Mouse (Mus musculus) limb, embryonic 10.5 days (tissue): ENCODE measurements around the gene Guca2b. TPM values are rescaled to one million over a fixed set of nuclear protein-coding genes. Genes with fewer than 3 reads are reported as not detected.
A peak's percentile ranks its signal among the peaks of the same experiment; 100 is the strongest.
"Not testable (repeated sequence)": the region's sequence is repeated elsewhere in the genome, so short reads cannot be mapped to it uniquely, and the experiment has no call there.

ENCODE experiments used
- DNase-seq: peaks from one replicate; pipeline ENCODE4 v3.0.0-alpha.2; 2017; ENCODE audit warnings: low spot score
- H3K27ac ChIP-seq: fragments of 300-500 bp; sonication (generic); 2 replicates; pipeline ENCODE4 v1.5.1; 2016; ENCODE audit warnings: mild to moderate bottlenecking
- H3K27me3 ChIP-seq: fragments of 300-500 bp; sonication (generic); 2 replicates; pipeline ENCODE4 v1.6.1; 2016; ENCODE audit warnings: low read depth, mild to moderate bottlenecking; ENCODE audit not compliant: poor library complexity, severe bottlenecking
- H3K36me3 ChIP-seq: fragments of 300-500 bp; sonication (generic); 2 replicates; pipeline ENCODE4 v1.6.1; 2016; ENCODE audit warnings: mild to moderate bottlenecking, moderate library complexity
- H3K4me1 ChIP-seq: fragments of 300-500 bp; sonication (generic); 2 replicates; pipeline ENCODE4 v1.6.1; 2016
- H3K4me3 ChIP-seq: fragments of 300-500 bp; sonication (generic); 2 replicates; pipeline ENCODE4 v1.5.1; 2016; ENCODE audit warnings: mild to moderate bottlenecking, moderate library complexity
- H3K9me3 ChIP-seq: fragments of 300-500 bp; sonication (generic); replicated peaks from 2 replicates; pipeline ENCODE4 v1.6.1; 2016; ENCODE audit warnings: mild to moderate bottlenecking
- WGBS: fragments of 180-500 bp; shearing (Covaris S2); methylation state at CpG from one replicate; pipeline ENCODE4 v1.1.7; 2016; 5-methylcytosine and 5-hydroxymethylcytosine counted together
- polyA plus RNA-seq: library from polyadenylated mRNA; unstranded; fragments of >200 nt; fragmentation: Nextera tagmentation; extraction: Ambion mirVana; gene quantifications from 2 replicates; pipeline ENCODE4 v1.2.1, GENCODE M21; 2016

Guca2b gene
- polyA plus RNA-seq, 1 experiment from 2014 or later, result not detected

DNA sequence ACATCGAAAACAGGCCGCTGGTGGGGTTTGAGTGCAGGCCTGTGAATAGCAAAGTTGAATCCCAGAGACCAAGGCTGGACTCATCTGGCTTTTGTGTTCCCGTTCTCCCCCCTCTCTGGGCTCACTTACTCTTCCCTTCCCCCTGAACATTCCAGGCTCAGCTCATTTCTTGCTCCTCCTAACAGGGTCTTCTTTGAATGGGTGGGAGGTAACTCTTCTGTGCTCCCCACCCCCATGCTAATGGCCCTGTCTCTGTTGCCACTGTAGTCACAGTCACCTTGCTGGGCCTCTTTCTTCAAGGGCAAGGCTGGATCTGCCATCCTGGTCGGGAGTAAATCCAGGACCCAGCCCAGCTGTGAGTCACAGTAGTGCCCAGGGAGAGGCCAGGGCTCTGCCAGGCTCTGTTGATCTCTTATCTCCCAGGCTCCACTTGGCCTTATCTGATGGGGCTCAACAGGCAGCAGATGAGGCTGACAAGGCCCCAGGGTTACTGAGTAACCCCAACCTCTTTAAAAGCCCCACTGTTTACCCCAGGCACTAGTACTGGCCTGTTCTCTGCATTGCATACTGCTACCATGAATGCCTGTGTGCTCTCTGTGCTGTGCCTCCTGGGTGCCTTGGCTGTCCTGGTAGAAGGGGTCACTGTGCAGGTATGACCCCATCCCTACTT, 21.4 kb downstream of the Guca2b start, which contains the start of gene Guca2a:
Guca2a (plus strand) TSS at position 529 of the 670 bp plus-strand sequence.
- DNase-seq, result no peak
- no peaks in the 10 kb centered on the region for H3K9me3 ChIP-seq
- no peak within 1 kb of the TSS for H3K4me3 ChIP-seq
- H3K27me3 ChIP-seq, result no peaks in the 10 kb centered on the region
- 0 out of 2 replicates have a peak, but pooled peaks cover 5% of the 10 kb centered on the region for H3K36me3 ChIP-seq
- H3K27ac ChIP-seq, result no peak within 1 kb of the TSS
- peaks cover 24% of the 10 kb centered on the region for H3K4me1 ChIP-seq
- 75% methylated on average over 4 of the region's 4 CpGs for WGBS

DNA sequence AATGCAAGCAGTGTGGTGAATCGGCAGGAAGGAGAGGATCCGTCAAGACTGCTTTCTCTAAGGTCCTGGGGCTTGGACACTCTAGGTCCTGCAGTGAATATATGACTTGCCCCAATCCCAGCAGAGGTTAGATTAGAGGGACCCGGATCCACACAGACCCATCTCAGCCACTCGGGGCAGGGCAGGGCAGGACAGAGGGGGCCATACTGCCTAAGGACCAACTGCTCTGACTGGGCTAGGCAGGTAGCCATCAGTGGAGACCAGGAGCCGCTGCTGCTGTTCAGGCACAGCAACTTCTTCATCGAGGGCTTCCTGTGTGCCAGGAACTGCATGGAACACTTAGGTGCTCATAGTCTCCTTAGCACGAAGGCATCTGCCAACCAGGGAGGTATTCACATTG, 22.0 kb downstream of the Guca2b start:
- H3K9me3 ChIP-seq, result no peaks in the 10 kb centered on the region
- 0 out of 2 replicates have a peak, but pooled peaks cover 5% of the 10 kb centered on the region for H3K36me3 ChIP-seq
- no peak overlapping the region for H3K27ac ChIP-seq
- peaks cover 26% of the 10 kb centered on the region for H3K4me1 ChIP-seq
- no peak overlapping the region for H3K4me3 ChIP-seq
- H3K27me3 ChIP-seq, result no peaks in the 10 kb centered on the region
- no peak for DNase-seq
- 82% methylated on average over 7 of the region's 7 CpGs for WGBS

DNA sequence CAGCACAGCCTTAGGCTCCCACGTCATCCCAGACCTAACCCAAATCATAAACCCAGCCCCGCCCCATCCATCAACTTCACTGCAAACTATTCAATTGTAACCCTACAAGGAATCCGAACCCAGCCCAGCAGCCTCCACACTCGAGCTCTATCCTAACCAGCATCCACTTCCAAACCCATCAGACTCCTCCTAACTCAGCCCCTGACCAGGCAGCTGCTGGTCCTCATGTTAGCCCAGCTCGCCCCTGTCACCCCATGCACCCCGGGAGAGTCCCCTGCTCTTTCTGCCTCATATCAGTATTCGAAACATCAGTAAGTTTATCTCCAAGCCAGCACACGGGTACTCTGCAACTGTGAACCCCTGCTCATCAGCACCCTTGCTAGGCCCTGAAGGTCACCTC, 23.1 kb downstream of the Guca2b start:
- Histone ChIP-seq H3K36me3 (peaks cover 11% of the 10 kb centered on the region; the same call in 1 of the 2 replicates), H3K27ac (no peak overlapping the region), H3K27me3 (no peaks in the 10 kb centered on the region), H3K4me1 (peaks cover 36% of the 10 kb centered on the region), H3K4me3 (no peak overlapping the region), H3K9me3 (no peaks in the 10 kb centered on the region)
- whole genome bisulfite sequencing, result 82% methylated on average over 8 of the region's 8 CpGs
- no peak for DNase-seq

DNA sequence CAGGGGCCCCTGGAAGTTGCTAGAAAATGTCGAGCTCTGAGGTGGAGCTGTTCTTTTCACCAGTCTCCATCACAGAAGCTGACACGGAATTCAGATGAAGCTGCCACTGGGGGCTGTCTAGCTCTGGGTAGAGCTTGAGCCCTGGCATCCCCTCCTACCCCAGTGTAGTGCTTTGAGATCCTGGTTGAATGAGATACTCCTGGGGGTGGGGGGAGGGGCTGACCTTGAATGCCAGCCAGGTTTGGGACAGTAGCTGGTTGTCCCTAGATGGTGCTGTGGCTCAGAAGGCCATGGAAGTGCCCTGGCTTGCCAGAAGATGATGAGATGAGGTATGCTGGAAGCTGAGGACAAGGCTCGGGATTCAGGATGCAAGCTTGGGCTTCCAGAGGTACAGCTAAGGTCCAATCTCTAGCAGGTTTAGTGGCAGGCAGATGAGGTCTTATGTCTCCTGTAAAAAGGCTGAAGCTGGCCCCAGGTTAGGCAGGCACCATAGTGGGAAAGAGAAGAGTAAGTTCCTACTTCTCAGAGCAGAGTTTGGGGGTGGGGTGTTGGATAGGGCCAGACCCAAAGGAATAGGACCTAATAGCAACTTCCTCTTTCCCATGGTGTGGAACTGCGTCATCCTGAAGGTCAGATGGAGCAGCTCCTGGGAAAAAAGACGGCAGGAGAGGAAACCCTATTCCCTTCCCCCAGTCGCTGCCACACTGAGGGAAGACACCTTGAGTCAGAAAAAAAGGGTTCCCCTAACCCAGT, 23.7 kb downstream of the Guca2b start:
- Histone ChIP-seq H3K36me3 (peaks cover 13% of the 10 kb centered on the region), H3K9me3 (no peaks in the 10 kb centered on the region), H3K27me3 (no peaks in the 10 kb centered on the region), H3K4me3 (no peak overlapping the region), H3K27ac (no peak overlapping the region), H3K4me1 (peaks cover 38% of the 10 kb centered on the region)
- DNase-seq, result peak; percentile 24
- WGBS, result 71% methylated on average over 6 of the region's 6 CpGs

DNA sequence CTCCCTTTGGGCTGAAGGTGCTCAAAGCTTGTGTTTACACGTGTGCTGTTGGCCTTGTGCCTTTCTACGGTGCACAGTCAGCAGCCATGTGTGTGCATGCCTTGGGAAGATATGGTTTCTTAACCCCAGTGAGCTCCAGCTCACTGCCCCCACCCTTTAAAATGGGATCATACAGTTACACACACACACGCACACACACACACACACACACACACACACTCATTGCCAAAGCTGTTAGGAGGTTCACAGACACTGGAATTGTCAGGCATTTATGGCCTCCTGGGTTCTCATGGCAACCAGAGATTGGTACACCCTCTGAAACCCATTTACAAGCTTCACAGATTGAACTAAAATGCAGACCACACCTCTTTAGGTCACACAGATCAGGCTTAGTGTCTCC, 24.8 kb downstream of the Guca2b start:
- Histone ChIP-seq H3K36me3 (peaks cover 25% of the 10 kb centered on the region), H3K27ac (no peak overlapping the region), H3K27me3 (no peaks in the 10 kb centered on the region), H3K4me1 (peaks cover 35% of the 10 kb centered on the region), H3K4me3 (no peak overlapping the region), H3K9me3 (no peaks in the 10 kb centered on the region)
- 82% methylated on average over 3 of the region's 3 CpGs for WGBS
- peak; percentile 10 for DNase-seq

DNA sequence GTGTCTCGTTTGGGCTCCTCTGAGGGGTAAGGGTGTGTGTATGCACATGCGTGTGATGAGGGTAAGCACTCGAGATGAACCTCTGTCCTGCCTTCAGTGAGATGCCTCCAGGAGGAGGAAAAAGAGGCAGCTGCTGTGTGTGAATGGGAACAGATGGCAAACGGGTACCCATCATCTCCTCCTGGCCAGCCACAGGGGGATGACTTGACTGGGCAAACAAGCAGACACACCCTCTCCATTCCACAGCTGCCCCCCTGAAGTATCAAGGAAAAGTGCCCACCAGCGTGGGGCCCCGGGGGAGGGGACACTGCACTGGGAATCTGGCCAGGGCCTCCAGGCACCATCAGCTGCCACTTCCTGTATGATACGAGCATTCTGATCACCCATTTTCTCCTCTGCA, 25.4 kb downstream of the Guca2b start:
- Histone ChIP-seq H3K4me1 (peaks cover 34% of the 10 kb centered on the region), H3K36me3 (peaks cover 26% of the 10 kb centered on the region), H3K27me3 (no peaks in the 10 kb centered on the region), H3K9me3 (no peaks in the 10 kb centered on the region), H3K27ac (no peak overlapping the region), H3K4me3 (no peak overlapping the region)
- no peak for DNase-seq
- WGBS, result 78% methylated on average over 7 of the region's 7 CpGs

- no peaks in the 10 kb centered on the region for H3K9me3 ChIP-seq
- peaks cover 28% of the 10 kb centered on the region for H3K36me3 ChIP-seq
- no peak overlapping the region for H3K4me3 ChIP-seq
- H3K27ac ChIP-seq, result no peak overlapping the region
- H3K27me3 ChIP-seq, result no peaks in the 10 kb centered on the region
- 79% methylated on average over 7 of the region's 7 CpGs for WGBS
- H3K4me1 ChIP-seq, result peaks cover 34% of the 10 kb centered on the region
- peak; percentile 15 for DNase-seq
These were observed 26.0 kb downstream of the Guca2b start for GRCm38 (mm10) chr4:119632721-119633120.

- WGBS, result 57% methylated on average over 11 of the region's 11 CpGs
These were observed 27.4 kb downstream of the Guca2b start for GRCm38 (mm10) chr4:119631115-119631919.

GRCm38 (mm10) chr4:119628363-119628762, 30.4 kb downstream of the Guca2b start:
- not testable (repeated sequence) for H3K27ac ChIP-seq, H3K4me3 ChIP-seq, DNase-seq, H3K27me3 ChIP-seq, H3K9me3 ChIP-seq
- peaks cover 66% of the 10 kb centered on the region for H3K36me3 ChIP-seq
- 88% methylated on average over 4 of the region's 4 CpGs for WGBS
- H3K4me1 ChIP-seq, result peaks cover 22% of the 10 kb centered on the region

More at GRCm38 (mm10) chr4:119631115-119631919, 27.4 kb downstream of the Guca2b start:
- Histone ChIP-seq H3K4me1 (peaks cover 34% of the 10 kb centered on the region), H3K9me3 (no peaks in the 10 kb centered on the region), H3K4me3 (no peak overlapping the region), H3K27ac (peak overlapping the region; percentile 19; the same call in 1 of the 2 replicates), H3K36me3 (peaks cover 39% of the 10 kb centered on the region), H3K27me3 (no peaks in the 10 kb centered on the region)
- DNase-seq, result no peak

DNA sequence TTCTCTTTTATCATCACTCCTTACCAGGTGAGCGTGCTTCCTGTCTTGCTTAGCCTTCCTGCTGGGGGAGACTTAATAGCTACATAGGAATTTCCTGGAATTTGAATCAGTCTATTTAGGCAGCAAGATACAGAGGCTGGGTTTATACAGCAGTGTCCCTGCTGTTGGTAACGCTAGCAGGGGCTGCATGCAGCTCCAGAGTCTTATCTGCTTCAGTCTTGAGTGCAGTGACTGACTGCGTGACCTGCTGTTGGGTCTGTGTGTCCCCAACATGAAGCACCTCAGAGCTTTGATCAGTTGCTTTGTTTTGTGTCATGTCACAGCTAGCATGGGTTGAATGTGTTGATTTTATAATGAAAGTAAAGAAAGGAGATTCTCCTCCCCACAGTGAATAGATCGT, 31.4 kb downstream of the Guca2b start:
- DNase-seq, result no peak
- no peaks in the 10 kb centered on the region for H3K9me3 ChIP-seq
- WGBS, result 93% methylated on average over 4 of the region's 4 CpGs
- peaks cover 71% of the 10 kb centered on the region for H3K36me3 ChIP-seq
- H3K4me1 ChIP-seq, result peaks cover 14% of the 10 kb centered on the region
- H3K27me3 ChIP-seq, result no peaks in the 10 kb centered on the region
- H3K27ac ChIP-seq, result no peak overlapping the region
- H3K4me3 ChIP-seq, result no peak overlapping the region

DNA sequence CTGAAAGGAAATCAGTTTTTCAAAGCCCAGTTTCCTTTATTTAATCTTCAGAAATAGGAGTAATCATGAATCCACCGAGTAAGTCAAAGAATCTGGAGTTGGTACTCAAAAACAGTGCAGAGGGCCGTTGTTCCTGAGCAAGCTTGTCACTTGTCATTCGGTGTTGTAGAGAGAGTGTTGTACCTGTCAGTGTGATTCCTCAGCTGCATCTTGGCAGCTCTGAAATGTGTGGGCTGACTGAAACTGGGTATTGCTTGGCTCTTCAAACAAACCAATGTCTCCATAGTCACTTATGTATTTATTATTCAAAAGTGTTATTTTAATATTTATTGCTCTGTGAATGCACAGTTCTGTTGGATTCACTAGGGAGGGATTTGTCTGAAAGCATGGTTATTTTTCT, 31.9 kb downstream of the Guca2b start:
- H3K9me3 ChIP-seq, result no peaks in the 10 kb centered on the region
- H3K27ac ChIP-seq, result no peak overlapping the region
- WGBS, result 92% methylated on average over 3 of the region's 3 CpGs
- H3K27me3 ChIP-seq, result no peaks in the 10 kb centered on the region
- H3K36me3 ChIP-seq, result peaks cover 75% of the 10 kb centered on the region
- DNase-seq, result no peak
- H3K4me1 ChIP-seq, result peaks cover 14% of the 10 kb centered on the region
- H3K4me3 ChIP-seq, result no peak overlapping the region

- H3K36me3 ChIP-seq, result peaks cover 79% of the 10 kb centered on the region
- H3K27ac ChIP-seq, result no peak overlapping the region
- H3K4me3 ChIP-seq, result no peak overlapping the region
- H3K27me3 ChIP-seq, result no peaks in the 10 kb centered on the region
- WGBS, result 91% methylated on average over 7 of the region's 7 CpGs
- no peaks in the 10 kb centered on the region for H3K9me3 ChIP-seq
- peaks cover 7% of the 10 kb centered on the region for H3K4me1 ChIP-seq
- no peak for DNase-seq
These were observed 32.6 kb downstream of the Guca2b start for GRCm38 (mm10) chr4:119626081-119626645.
